Mouse (Mus musculus) olfactory bulb, adult 2 months (tissue): ENCODE measurements around the gene Ptgir. TPM values are rescaled to one million over a fixed set of nuclear protein-coding genes. Genes with fewer than 3 reads are reported as not detected.
A peak's percentile ranks its signal among the peaks of the same experiment; 100 is the strongest.

Experiments used
- H3K27ac ChIP-seq: fragments of 200-500 bp; 2 replicates; pipeline ENCODE4 v1.5.1; 2012; ENCODE audit warnings: low read depth, low read length; ENCODE audit not compliant: insufficient read depth
- H3K4me1 ChIP-seq: fragments of 200-500 bp; 2 replicates; pipeline ENCODE4 v1.6.1; 2012; ENCODE audit warnings: low read length; ENCODE audit not compliant: control insufficient read depth, insufficient read depth
- H3K4me3 ChIP-seq: fragments of 200-500 bp; 2 replicates; pipeline ENCODE4 v1.5.1; 2012; ENCODE audit warnings: mild to moderate bottlenecking, low read depth, low read length, moderate library complexity; ENCODE audit not compliant: insufficient read depth
- CTCF ChIP-seq: fragments of 200-500 bp; IDR thresholded peaks from 2 replicates; pipeline ENCODE4 v1.5.1; 2012; ENCODE audit warnings: low read depth, mild to moderate bottlenecking, low read length, moderate library complexity; ENCODE audit not compliant: insufficient read depth
- POLR2A ChIP-seq: fragments of 200-500 bp; IDR thresholded peaks from 2 replicates; pipeline ENCODE4 v1.6.1; 2012; ENCODE audit warnings: mild to moderate bottlenecking, low read depth, low read length, moderate library complexity; ENCODE audit not compliant: insufficient read depth
- WGBS: fragments of 180-500 bp; shearing (Covaris S2); methylation state at CpG from one replicate; pipeline ENCODE4 v1.1.7; 2018; 5-methylcytosine and 5-hydroxymethylcytosine counted together
- polyA plus RNA-seq: library from polyadenylated mRNA; stranded (reverse); fragments of >200 nt; gene quantifications from 2 replicates; pipeline ENCODE4 v1.2.4, GENCODE M21; 2012; ENCODE audit warnings: low replicate concordance; ENCODE audit not compliant: missing spikeins, insufficient read depth, insufficient read length

Ptgir gene
- polyA plus RNA-seq, result not detected in 2 replicates

DNA sequence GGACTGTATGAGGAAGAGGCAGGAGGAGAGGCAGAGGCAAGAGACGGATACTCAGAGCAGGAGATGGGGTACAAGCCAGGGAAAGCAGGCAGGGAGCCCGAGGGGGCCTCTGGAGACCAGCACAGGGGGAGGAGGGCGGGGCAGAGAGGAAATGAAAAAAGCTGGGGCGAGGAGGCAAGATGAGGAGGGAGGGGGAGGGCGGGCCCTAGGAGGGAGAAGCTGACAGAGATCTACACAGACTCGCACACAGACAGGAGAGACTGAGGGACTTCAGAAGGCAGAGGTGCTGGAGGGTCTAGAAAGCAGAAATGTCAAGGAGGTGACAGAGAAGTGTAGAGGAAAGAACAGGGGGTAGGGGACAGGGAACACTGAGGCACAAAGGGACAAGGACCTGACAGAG, at the start of gene Ptgir:
Gene Ptgir, plus strand, starts transcription at position 210 of the 400 bp plus-strand sequence.
- WGBS, result 31% methylated on average over 6 of the region's 6 CpGs
- Histone ChIP-seq H3K27ac (no peak within 1 kb of the TSS), H3K4me1 (peaks cover 20% of the 10 kb centered on the region), H3K4me3 (no peak within 1 kb of the TSS)
- TF ChIP-seq CTCF, result no peak
- TF ChIP-seq POLR2A, result no peak

GRCm38 (mm10) chr7:16858336-16858735, 48.0 kb upstream of the Ptgir start:
- TF ChIP-seq POLR2A, result no peak
- peak; percentile 72 for TF ChIP-seq CTCF

DNA sequence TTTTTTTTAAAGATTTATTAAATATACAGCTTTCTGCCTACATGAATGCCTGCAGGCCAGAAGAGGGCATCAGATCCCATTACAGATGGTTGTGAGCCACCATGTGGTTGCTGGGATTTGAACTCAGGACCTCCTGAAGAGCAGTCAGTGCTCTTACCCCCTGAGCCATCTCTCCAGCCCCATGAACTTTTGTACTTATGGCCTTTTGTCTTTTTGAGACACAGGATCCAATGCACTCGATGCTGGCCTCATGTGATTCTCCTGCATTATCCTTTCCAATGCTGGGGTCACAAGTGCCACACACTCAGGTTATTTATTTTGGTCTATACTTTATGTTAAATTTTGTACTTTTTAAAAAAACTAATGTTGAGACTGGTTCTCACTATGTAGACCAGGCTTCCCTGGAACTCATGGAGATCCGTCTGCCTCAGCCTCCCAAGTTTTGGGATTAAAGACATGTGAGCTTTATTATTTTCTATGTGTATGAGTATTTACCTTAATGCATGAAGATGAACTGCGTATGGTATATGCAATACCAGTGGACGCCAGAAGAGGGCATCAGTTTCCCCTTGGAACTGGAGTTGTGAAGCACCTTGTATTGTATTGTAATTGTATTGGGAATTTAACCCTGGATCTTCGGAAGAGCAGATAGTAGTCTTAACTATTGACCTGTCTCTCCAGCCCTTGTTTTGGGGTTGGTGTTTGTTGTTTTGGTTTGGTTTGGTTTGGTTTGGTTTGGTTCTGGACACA, 46.2 kb upstream of the Ptgir start:
- H3K4me3 ChIP-seq, result no peak overlapping the region
- TF ChIP-seq CTCF, result no peak
- TF ChIP-seq POLR2A, result no peak
- H3K4me1 ChIP-seq, result peaks cover 3% of the 10 kb centered on the region; the same call in 1 of the 2 replicates
- 24% methylated on average over 5 of the region's 5 CpGs for WGBS
- H3K27ac ChIP-seq, result no peak overlapping the region

More at GRCm38 (mm10) chr7:16858336-16858735, 48.0 kb upstream of the Ptgir start:
- peak overlapping the region; percentile 37 for H3K4me3 ChIP-seq
- H3K27ac ChIP-seq, result no peak overlapping the region
- WGBS, result 21% methylated on average over 17 of the region's 17 CpGs
- no peaks in the 10 kb centered on the region for H3K4me1 ChIP-seq

DNA sequence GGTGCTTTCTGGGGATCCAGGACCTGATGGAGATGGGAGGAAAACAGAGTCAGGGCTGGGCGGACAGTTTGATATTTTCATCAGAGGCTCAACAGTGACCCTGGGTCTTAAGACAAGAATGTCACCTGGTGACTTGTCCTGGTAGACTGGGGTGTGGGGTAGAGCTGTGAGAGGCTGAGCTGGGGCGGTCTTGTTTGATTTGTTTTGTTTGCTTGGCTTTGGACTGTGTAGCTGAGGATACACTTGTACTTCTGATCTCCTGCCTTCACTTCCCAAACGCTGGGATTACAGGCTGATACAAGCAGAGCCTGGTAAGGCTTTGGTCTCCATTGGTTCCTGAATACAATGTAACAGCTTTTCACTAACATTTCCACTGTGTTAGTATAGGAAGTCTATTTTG, 38.8 kb upstream of the Ptgir start:
- TF ChIP-seq CTCF, result no peak
- TF ChIP-seq POLR2A, result no peak
- H3K4me1 ChIP-seq, result peaks cover 18% of the 10 kb centered on the region
- no peak overlapping the region for H3K4me3 ChIP-seq
- 88% methylated on average over 3 of the region's 3 CpGs for WGBS
- no peak overlapping the region for H3K27ac ChIP-seq

DNA sequence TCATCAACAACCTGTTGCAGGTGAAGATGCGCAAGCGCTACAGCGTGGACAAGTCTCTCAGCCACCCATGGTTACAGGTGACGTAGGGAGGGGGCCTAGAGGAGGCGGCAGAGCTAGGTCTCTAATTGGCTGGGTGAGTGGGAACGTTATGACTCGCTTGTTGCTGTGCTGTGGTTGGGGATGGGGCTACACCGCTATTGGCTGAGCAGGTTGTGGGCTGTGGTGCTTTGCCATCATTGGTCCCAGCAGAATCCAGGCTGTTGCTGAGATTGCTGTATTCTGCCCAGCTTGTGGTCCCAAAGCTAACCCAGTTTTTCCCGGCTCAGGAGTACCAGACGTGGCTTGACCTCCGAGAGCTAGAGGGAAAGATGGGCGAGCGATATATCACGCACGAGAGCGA, 36.8 kb upstream of the Ptgir start:
- TF ChIP-seq CTCF, result no peak
- TF ChIP-seq POLR2A, result peak; percentile 69
- Histone ChIP-seq H3K4me1 (peaks cover 17% of the 10 kb centered on the region), H3K27ac (peak overlapping the region; percentile 99), H3K4me3 (peak overlapping the region; percentile 64)
- 9% methylated on average over 16 of the region's 16 CpGs for WGBS

DNA sequence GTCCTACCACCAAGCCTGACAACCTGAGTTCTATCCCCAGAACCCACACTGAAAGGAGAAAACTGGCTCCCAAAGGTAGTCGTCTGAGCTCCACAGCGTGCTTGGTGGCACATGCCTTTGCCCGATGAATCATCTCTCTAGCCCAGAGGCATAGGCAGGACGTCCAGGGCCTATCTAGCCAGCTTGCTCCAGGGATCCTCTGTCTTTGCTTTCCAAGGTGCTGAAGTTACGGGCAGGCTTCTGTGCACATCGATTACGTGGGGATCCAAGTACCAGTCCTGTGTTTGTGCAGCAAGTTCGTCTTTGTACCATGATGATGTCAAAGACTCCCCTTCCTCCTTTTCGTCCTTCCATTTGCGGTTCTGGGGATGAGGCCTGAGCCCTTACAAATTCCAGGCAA, 34.7 kb upstream of the Ptgir start:
- 86% methylated on average over 10 of the region's 10 CpGs for WGBS
- Histone ChIP-seq H3K4me3 (no peak overlapping the region), H3K27ac (no peak overlapping the region), H3K4me1 (peaks cover 19% of the 10 kb centered on the region)
- TF ChIP-seq POLR2A (no peak), CTCF (no peak)

GRCm38 (mm10) chr7:16872478-16872877, 33.8 kb upstream of the Ptgir start:
- no peak overlapping the region for H3K27ac ChIP-seq
- 97% methylated on average over 9 of the region's 9 CpGs for WGBS

GRCm38 (mm10) chr7:16873392-16873791, 32.9 kb upstream of the Ptgir start:
- WGBS, result 84% methylated on average over 4 of the region's 4 CpGs
- H3K4me1 ChIP-seq, result peaks cover 24% of the 10 kb centered on the region
- H3K27ac ChIP-seq, result no peak overlapping the region
- no peak overlapping the region for H3K4me3 ChIP-seq
- no peak for TF ChIP-seq POLR2A
- TF ChIP-seq CTCF, result no peak

More at GRCm38 (mm10) chr7:16872478-16872877, 33.8 kb upstream of the Ptgir start:
- no peak for TF ChIP-seq POLR2A
- no peak for TF ChIP-seq CTCF
- Histone ChIP-seq H3K4me3 (no peak overlapping the region), H3K4me1 (peaks cover 24% of the 10 kb centered on the region)

DNA sequence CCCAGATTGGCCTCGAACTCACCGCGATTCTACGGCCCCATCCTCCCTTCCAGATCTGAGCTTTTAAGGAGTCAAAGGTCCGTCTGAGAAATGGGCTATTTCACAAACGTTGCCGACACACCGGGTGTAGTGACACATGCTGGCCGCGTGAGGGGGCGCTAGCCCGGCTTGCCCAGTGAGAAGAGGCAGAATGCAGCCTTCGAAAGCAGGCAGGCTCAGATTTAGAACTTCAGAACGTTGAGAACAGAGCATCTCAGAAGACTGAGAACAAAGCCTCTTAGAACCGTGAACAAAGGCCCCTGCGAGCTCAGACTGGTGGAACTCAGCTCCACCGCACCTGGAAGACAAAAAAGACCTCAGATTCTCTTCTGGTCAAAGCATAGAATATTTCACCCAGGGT, 32.1 kb upstream of the Ptgir start:
- TF ChIP-seq CTCF (peak; percentile 93), POLR2A (no peak)
- Histone ChIP-seq H3K27ac (peak overlapping the region; percentile 95), H3K4me1 (peaks cover 24% of the 10 kb centered on the region), H3K4me3 (peak overlapping the region; percentile 6)
- WGBS, result 4% methylated on average over 17 of the region's 17 CpGs
